Mouse (Mus musculus) thymus, adult 2 months (tissue): ENCODE data around the gene Zc3h7b.

ENCODE experiments used
- CTCF ChIP-seq: fragments of 200-500 bp; IDR thresholded peaks from 2 replicates; pipeline ENCODE4 v1.5.1; 2012; ENCODE audit warnings: mild to moderate bottlenecking, control low read depth, low read length, moderate library complexity, borderline replicate concordance; ENCODE audit not compliant: control insufficient read depth, poor library complexity, insufficient read depth; ENCODE audit errors: extremely low read depth
- POLR2A ChIP-seq: fragments of 200-500 bp; IDR thresholded peaks from 2 replicates; pipeline ENCODE4 v1.6.1; 2012; ENCODE audit warnings: mild to moderate bottlenecking, low read length, control low read depth, moderate library complexity; ENCODE audit not compliant: control insufficient read depth, poor library complexity, insufficient read depth; ENCODE audit errors: extremely low read depth

DNA sequence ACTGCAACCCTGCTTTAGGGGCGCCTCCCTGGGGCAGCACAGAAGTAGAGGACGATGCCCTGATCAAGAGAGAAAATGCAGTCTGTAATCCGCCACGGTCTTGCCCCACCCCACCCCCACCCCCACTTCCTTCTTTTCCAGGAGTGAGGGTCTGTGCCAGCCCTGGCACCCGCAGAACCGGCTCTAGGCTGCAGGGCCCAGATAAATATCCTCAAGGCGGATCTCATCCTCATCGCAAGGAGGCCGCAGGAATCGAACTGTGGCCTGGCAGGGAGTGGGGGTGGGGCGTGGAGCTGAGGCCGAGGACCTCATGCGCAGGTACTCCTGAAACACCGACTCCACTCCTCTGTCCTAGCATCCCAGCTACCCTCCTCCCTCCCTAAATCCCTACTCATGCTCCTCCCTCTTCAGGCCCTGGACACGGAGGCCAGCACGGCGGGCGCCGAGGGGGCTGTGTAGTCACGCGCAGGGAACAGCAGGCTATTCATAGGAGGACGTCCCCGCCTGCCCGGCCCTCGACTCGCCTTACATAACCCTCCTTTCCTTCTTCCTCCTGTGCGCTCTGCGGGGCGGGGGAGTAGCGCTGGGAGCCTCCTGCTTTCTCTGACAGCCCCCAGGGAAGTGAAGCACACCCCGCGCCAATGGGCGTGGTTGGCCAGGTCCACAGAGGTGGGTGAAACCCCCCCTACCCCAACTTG, 91.4 kb downstream of the Zc3h7b start:
- TF ChIP-seq CTCF: no peak
- TF ChIP-seq POLR2A: no peak
